Mouse (Mus musculus): ENCODE data around the gene Tbc1d4. TPM values are rescaled to one million over a fixed set of nuclear protein-coding genes. Genes with fewer than 3 reads are reported as not detected.

Tbc1d4 gene
- 4.1 and 4.5 TPM in 2 replicates for polyA plus RNA-seq (2014; fragmentation: Nextera tagmentation; extraction: Ambion mirVana)

- peak within 1 kb of the TSS; percentile 99 for H3K4me2 ChIP-seq
- DNase-seq (ENCODE audit: low spot score, missing footprints) (peak; percentile 95), ATAC-seq (ENCODE audit: low FRiP score) (peak; percentile 87)
- H3K4me3 ChIP-seq (ENCODE audit: low read depth, low read length), result peak within 1 kb of the TSS; percentile 50
- peaks cover 11% of the 10 kb centered on the region for H3K27me3 ChIP-seq (ENCODE audit: control insufficient read depth, insufficient read depth, low read length)
- H3K4me1 ChIP-seq (ENCODE audit: control insufficient read depth, insufficient read depth, low read length), result peaks cover 4% of the 10 kb centered on the region; the same call in 1 of the 2 replicates
- H3K9ac ChIP-seq (ENCODE audit: low read length), result peak within 1 kb of the TSS; percentile 49
- H3K27ac ChIP-seq (ENCODE audit: low read depth, low read length), result no peak within 1 kb of the TSS
- no peaks in the 10 kb centered on the region for H3K9me3 ChIP-seq (ENCODE audit: control insufficient read depth, low read length)
- H3K36me3 ChIP-seq (ENCODE audit: control insufficient read depth, insufficient read depth, low read length), result no peaks in the 10 kb centered on the region
- WGBS, result under 1% methylated on average over 62 of the region's 62 CpGs
These were observed at the start of gene Tbc1d4 for GRCm38 (mm10) chr14:101608519-101609368. TSS of gene Tbc1d4 (minus strand) at chr14:101609191.

GRCm38 (mm10) chr14:101656307-101656706 is 47.3 kb upstream of the Tbc1d4 start:
- H3K9ac ChIP-seq (ENCODE audit: low read length), result no peak overlapping the region
- peaks cover 3% of the 10 kb centered on the region; the same call in 1 of the 2 replicates for H3K4me1 ChIP-seq (ENCODE audit: control insufficient read depth, insufficient read depth, low read length)
- no peaks in the 10 kb centered on the region for H3K9me3 ChIP-seq (ENCODE audit: control insufficient read depth, low read length)
- no peaks in the 10 kb centered on the region for H3K36me3 ChIP-seq (ENCODE audit: control insufficient read depth, insufficient read depth, low read length)
- H3K27ac ChIP-seq (ENCODE audit: low read depth, low read length), result no peak overlapping the region
- no peak for ATAC-seq (ENCODE audit: low FRiP score)
- H3K27me3 ChIP-seq (ENCODE audit: control insufficient read depth, insufficient read depth, low read length), result no peaks in the 10 kb centered on the region
- DNase-seq (ENCODE audit: low spot score, missing footprints), result no peak
- WGBS, result 86% methylated on average over 10 of the region's 10 CpGs
- no peak overlapping the region for H3K4me3 ChIP-seq (ENCODE audit: low read depth, low read length)
- no peak overlapping the region for H3K4me2 ChIP-seq

- no peak overlapping the region for H3K27ac ChIP-seq (ENCODE audit: low read depth, low read length)
- ATAC-seq (ENCODE audit: low FRiP score), result peak; percentile 10; the same call in 1 of the 2 replicates
- peak overlapping the region; percentile 85 for H3K4me2 ChIP-seq
- no peaks in the 10 kb centered on the region for H3K9me3 ChIP-seq (ENCODE audit: control insufficient read depth, low read length)
- H3K9ac ChIP-seq (ENCODE audit: low read length), result peak overlapping the region; percentile 76
- peak; percentile 87 for DNase-seq (ENCODE audit: low spot score, missing footprints)
- peak overlapping the region; percentile 85 for H3K4me3 ChIP-seq (ENCODE audit: low read depth, low read length)
- H3K36me3 ChIP-seq (ENCODE audit: control insufficient read depth, insufficient read depth, low read length), result no peaks in the 10 kb centered on the region
- 1% methylated on average over 10 of the region's 10 CpGs for WGBS
- no peaks in the 10 kb centered on the region for H3K27me3 ChIP-seq (ENCODE audit: control insufficient read depth, insufficient read depth, low read length)
- H3K4me1 ChIP-seq (ENCODE audit: control insufficient read depth, insufficient read depth, low read length), result peaks cover 3% of the 10 kb centered on the region; the same call in 1 of the 2 replicates
These were observed 45.5 kb upstream of the Tbc1d4 start for GRCm38 (mm10) chr14:101654526-101654909.

GRCm38 (mm10) chr14:101653581-101654525 is 44.9 kb upstream of the Tbc1d4 start, which contains the start of gene Uchl3:
TSS of gene Uchl3 (plus strand) at chr14:101653967.
- Histone ChIP-seq H3K4me1 (ENCODE audit: control insufficient read depth, insufficient read depth, low read length) (peaks cover 3% of the 10 kb centered on the region; the same call in 1 of the 2 replicates), H3K9me3 (ENCODE audit: control insufficient read depth, low read length) (no peaks in the 10 kb centered on the region), H3K4me3 (ENCODE audit: low read depth, low read length) (peak within 1 kb of the TSS; percentile 85), H3K27me3 (ENCODE audit: control insufficient read depth, insufficient read depth, low read length) (no peaks in the 10 kb centered on the region), H3K36me3 (ENCODE audit: control insufficient read depth, insufficient read depth, low read length) (no peaks in the 10 kb centered on the region), H3K4me2 (peak within 1 kb of the TSS; percentile 85), H3K27ac (ENCODE audit: low read depth, low read length) (peak within 1 kb of the TSS; percentile 15; the same call in 1 of the 2 replicates), H3K9ac (ENCODE audit: low read length) (peak within 1 kb of the TSS; percentile 76)
- DNase-seq (ENCODE audit: low spot score, missing footprints) (peak; percentile 100), ATAC-seq (ENCODE audit: low FRiP score) (peak; percentile 95)
- under 1% methylated on average over 58 of the region's 81 CpGs for WGBS

GRCm38 (mm10) chr14:101652571-101652970 is 43.6 kb upstream of the Tbc1d4 start:
- 92% methylated on average over 6 of the region's 6 CpGs for WGBS
- H3K4me3 ChIP-seq (ENCODE audit: low read depth, low read length), result no peak overlapping the region

GRCm38 (mm10) chr14:101650551-101650950 is 41.6 kb upstream of the Tbc1d4 start:
- Histone ChIP-seq H3K36me3 (ENCODE audit: control insufficient read depth, insufficient read depth, low read length) (no peaks in the 10 kb centered on the region), H3K9me3 (ENCODE audit: control insufficient read depth, low read length) (no peaks in the 10 kb centered on the region), H3K4me2 (no peak overlapping the region), H3K9ac (ENCODE audit: low read length) (no peak overlapping the region), H3K4me1 (ENCODE audit: control insufficient read depth, insufficient read depth, low read length) (peaks cover 3% of the 10 kb centered on the region; the same call in 1 of the 2 replicates), H3K27ac (ENCODE audit: low read depth, low read length) (no peak overlapping the region), H3K4me3 (ENCODE audit: low read depth, low read length) (no peak overlapping the region), H3K27me3 (ENCODE audit: control insufficient read depth, insufficient read depth, low read length) (no peaks in the 10 kb centered on the region)
- 87% methylated on average over 4 of the region's 4 CpGs for WGBS
- DNase-seq (ENCODE audit: low spot score, missing footprints), result no peak
- no peak for ATAC-seq (ENCODE audit: low FRiP score)

More at GRCm38 (mm10) chr14:101652571-101652970, 43.6 kb upstream of the Tbc1d4 start:
- Histone ChIP-seq H3K4me1 (ENCODE audit: control insufficient read depth, insufficient read depth, low read length) (peaks cover 3% of the 10 kb centered on the region; the same call in 1 of the 2 replicates), H3K27me3 (ENCODE audit: control insufficient read depth, insufficient read depth, low read length) (no peaks in the 10 kb centered on the region), H3K27ac (ENCODE audit: low read depth, low read length) (no peak overlapping the region), H3K9me3 (ENCODE audit: control insufficient read depth, low read length) (no peaks in the 10 kb centered on the region), H3K4me2 (no peak overlapping the region), H3K36me3 (ENCODE audit: control insufficient read depth, insufficient read depth, low read length) (no peaks in the 10 kb centered on the region), H3K9ac (ENCODE audit: low read length) (no peak overlapping the region)
- DNase-seq (ENCODE audit: low spot score, missing footprints) (no peak), ATAC-seq (ENCODE audit: low FRiP score) (no peak)

GRCm38 (mm10) chr14:101644948-101645347 is 36.0 kb upstream of the Tbc1d4 start:
- H3K4me3 ChIP-seq (ENCODE audit: low read depth, low read length), result no peak overlapping the region
- H3K4me1 ChIP-seq (ENCODE audit: control insufficient read depth, insufficient read depth, low read length), result no peaks in the 10 kb centered on the region
- no peaks in the 10 kb centered on the region for H3K36me3 ChIP-seq (ENCODE audit: control insufficient read depth, insufficient read depth, low read length)
- no peaks in the 10 kb centered on the region for H3K9me3 ChIP-seq (ENCODE audit: control insufficient read depth, low read length)
- ATAC-seq (ENCODE audit: low FRiP score), result no peak
- 80% methylated on average over 1 of the region's 1 CpGs for WGBS
- H3K27me3 ChIP-seq (ENCODE audit: control insufficient read depth, insufficient read depth, low read length), result no peaks in the 10 kb centered on the region
- DNase-seq (ENCODE audit: low spot score, missing footprints), result no peak
- no peak overlapping the region for H3K9ac ChIP-seq (ENCODE audit: low read length)
- H3K27ac ChIP-seq (ENCODE audit: low read depth, low read length), result no peak overlapping the region
- H3K4me2 ChIP-seq, result no peak overlapping the region

- no peaks in the 10 kb centered on the region for H3K36me3 ChIP-seq (ENCODE audit: control insufficient read depth, insufficient read depth, low read length)
- DNase-seq (ENCODE audit: low spot score, missing footprints), result peak; percentile 99
- no peaks in the 10 kb centered on the region for H3K27me3 ChIP-seq (ENCODE audit: control insufficient read depth, insufficient read depth, low read length)
- peak; percentile 99 for ATAC-seq (ENCODE audit: low FRiP score)
- H3K4me2 ChIP-seq, result peak within 1 kb of the TSS; percentile 59
- peak within 1 kb of the TSS; percentile 49 for H3K4me3 ChIP-seq (ENCODE audit: low read depth, low read length)
- no peaks in the 10 kb centered on the region for H3K9me3 ChIP-seq (ENCODE audit: control insufficient read depth, low read length)
- under 1% methylated on average over 39 of the region's 39 CpGs for WGBS
- H3K9ac ChIP-seq (ENCODE audit: low read length), result peak within 1 kb of the TSS; percentile 68
- peaks cover 3% of the 10 kb centered on the region; the same call in 1 of the 2 replicates for H3K4me1 ChIP-seq (ENCODE audit: control insufficient read depth, insufficient read depth, low read length)
- peak within 1 kb of the TSS; percentile 8 for H3K27ac ChIP-seq (ENCODE audit: low read depth, low read length)
These were observed 31.3 kb upstream of the Tbc1d4 start, which contains the start of gene Commd6 for GRCm38 (mm10) chr14:101640153-101640843. TSS of gene Commd6 (minus strand) at chr14:101640686.

All from midbrain, embryonic 11.5 days (tissue).